Mouse (Mus musculus) kidney, adult 8-10 months (tissue): ENCODE measurements at regions not wholly inside any gene's neighbourhood (a gene's known extent, or its start where the extent isn't known, plus 50 kb on each side); places are given as distances from the start of the nearest gene placed in this dataset.
"Not testable (repeated sequence)": the region's sequence is repeated elsewhere in the genome, so short reads cannot be mapped to it uniquely, and the experiment has no call there.

Experiments
- DNase-seq, 2 experiments: peaks; one replicate each; pipeline ENCODE4 v3.0.0; 2022

GRCm38 (mm10) chr7:25981167-25981566, 80.1 kb upstream of the Cyp2b13 start:
- DNase-seq: peak in 1 of 2 experiments; percentile 15

GRCm38 (mm10) chr7:25986981-25987380, 74.3 kb upstream of the Cyp2b13 start:
- DNase-seq: no peak

DNA sequence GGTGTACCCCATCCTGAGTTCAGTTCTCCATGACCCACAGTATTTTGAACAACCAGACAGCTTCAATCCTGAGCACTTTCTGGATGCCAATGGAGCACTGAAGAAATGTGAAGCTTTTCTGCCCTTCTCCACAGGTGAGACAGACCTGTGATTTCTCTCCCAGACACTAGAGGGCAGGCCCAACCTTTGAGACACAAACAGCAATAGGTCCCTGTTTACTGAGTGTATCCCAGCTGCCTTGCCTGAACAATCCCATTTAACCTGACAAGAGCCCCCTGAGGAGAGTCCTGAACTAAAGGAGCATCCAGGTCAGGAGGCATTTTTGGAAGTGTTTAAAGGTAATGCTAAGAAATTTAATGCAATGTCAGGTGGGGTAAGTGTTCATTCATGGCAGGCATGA, 73.0 kb upstream of the Cyp2b13 start:
- peak in 1 of 2 experiments; percentile 26 for DNase-seq

GRCm38 (mm10) chr7:26005916-26006315, 55.4 kb upstream of the Cyp2b13 start:
- DNase-seq: not testable (repeated sequence)

DNA sequence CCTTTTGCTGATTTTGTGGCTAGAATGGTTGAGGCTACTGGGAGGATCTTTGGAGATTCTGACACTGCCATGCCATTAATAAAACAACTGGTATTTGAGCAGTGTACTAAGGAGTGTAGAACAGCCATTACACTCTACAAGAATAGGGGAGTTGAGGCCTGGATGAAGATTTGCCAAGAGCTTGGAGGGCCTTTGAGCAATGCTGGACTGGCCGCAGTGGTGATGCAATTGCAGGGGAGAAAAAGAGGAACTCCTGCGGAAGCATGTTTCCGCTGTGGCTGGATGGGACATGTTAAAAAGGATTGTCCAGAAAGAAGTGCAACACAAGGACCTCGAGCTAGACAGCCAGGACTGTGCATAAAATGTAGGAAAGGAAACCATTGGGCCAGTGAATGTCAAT, 53.2 kb upstream of the Cyp2b13 start:
- no peak for DNase-seq
